Mouse (Mus musculus) heart, adult 11 months (tissue): ENCODE results near the gene Dst.
A peak's percentile ranks its signal among the peaks of the same experiment; 100 is the strongest.

Experiments used
- DNase-seq: peaks from one replicate; pipeline ENCODE4 v3.0.0; 2022

Gene Dst

DNA sequence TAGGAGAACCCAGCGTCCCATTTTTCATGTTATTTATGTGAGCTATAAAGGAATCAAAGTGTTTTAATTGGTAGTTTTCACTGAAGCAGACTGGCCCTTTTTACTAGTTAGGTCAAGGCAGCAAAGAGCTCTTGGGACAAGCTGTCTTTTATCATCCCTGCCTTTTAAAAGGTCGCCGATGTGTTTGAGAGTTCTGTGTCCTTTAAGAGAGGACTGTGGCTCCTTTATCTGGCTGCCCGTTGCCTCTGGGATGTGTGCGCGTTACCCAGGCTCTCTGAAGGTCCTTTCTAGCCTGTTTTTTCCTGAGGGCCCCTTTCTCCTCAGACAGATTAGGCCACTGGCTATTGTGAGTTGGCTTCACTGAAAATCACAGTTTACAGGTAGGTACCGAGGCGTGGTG lies 198.6 kb downstream of the Dst start:
- DNase-seq, result peak; percentile 85

DNA sequence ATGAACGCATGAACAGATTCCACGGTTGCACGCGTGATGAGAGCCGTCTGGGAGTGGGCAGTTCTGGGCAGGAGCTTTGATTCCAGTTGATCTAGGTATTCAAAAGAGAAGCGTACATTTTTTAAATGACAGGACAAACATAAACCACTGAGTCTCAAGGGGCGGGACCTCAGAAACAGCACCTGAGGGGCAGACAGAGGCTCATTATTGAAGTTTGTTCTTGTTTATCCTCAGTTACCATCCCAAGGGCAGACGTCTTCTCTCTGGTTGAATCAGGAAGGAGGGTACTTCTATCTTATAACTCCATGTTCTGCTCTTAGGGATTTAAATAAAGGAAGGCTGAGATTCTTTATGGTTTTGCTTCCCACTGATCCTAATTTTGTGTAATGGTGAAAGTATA lies 199.1 kb downstream of the Dst start:
- no peak for DNase-seq

DNA sequence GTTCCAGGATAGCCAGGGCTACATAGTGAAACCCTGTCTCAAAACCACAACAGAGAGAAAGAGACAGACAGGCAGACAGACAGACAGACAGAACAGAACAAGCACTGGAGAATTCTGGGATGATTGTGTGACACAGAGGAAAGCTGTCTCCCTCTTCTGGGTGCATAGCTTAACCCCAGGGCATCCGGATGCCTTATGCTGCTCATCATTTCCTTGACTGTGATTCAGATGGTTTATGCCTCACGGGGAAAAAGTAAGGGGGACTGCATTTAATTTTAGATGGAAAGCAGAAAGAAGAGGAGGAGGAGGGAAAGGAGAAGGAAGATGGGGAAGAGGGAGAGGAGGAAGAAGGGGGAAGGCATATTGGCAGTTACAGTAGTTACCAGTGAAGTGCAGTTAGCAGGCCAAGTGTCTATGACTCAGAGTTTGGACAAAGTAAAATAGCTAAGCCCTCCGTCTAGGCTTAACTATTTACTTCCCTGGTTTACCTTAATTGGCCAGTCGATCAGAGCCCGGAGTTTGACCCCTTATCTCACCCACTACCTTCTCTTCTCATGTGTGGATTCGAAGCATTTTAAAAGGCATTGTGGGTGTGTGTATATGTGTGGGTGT lies 201.7 kb downstream of the Dst start:
- DNase-seq, result no peak

DNA sequence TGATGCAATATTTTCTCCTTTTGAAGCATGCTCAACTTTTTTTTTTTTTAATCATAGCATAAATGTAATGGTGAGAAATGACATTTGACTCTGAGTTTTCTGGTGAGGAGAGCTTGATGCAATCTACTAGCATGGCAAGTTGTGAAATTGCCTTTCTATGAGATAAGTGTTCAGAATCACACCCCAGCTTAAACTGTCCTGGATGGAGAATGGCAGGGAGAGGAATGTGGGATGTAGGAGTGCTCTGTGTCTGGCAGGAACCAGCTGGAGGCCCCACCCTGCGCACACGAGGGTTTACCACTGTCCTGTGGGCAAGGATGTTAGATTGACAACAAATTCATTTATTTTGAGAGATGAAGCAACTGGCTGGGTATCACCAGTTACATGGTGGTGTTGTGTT lies 202.8 kb downstream of the Dst start:
- DNase-seq, result no peak

DNA sequence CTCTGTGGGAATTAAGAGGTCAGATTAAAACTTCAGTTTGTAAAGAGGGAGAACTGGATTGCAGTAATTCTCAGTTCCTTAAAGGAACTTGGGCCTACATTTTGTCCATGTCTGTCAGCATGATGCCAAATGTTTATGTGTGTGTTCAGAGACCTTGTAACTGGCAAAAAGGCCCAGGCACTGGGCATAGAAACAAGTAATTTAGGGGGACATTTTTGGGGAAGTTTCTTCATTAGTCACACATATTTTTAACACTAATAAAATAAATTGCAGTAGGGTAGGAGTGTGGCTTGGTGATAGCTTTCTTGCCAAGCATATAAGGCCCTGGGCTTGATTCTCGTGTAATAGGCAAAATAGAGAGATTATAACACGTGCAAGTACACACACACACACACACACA lies 203.9 kb downstream of the Dst start:
- DNase-seq, result no peak

DNA sequence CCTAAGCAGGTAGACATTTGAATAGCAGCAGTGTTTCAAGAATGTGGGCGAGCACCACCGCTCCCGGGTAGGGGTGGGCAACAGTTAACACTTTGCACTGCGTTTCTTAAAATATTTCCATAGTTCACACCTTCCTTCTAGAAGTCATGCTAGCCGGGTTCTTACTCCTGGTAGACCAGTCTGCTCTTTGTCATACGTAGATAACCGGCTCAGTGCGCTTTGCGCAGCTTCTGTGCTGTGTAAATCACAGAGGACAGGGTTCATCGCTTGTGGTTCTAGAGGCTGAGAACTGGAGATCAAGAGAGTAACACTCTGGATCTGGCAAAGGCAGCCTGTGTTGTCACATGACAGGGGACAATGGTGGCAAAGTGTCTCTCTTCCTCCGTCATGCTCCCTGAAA lies 208.4 kb downstream of the Dst start:
- DNase-seq, result no peak

DNA sequence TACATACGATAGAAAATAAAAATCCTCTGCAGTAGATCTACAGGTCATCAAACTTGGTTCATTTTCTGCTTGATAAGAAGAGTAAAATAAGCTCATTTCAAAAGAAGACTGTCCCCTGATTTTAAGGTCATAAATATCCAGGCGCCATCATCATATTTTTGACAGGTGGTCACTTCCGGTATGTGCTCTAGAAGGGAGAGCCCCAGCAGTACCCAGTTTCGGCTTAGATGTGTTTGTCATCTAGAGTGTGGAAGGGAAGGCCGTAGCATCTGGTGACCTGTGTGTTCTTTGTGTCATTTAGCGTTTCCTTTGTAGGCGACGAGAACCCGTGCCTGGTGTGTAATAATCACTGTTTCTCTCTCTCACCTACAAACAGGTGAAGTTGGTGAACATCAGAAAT lies 209.0 kb downstream of the Dst start:
- DNase-seq, result no peak

DNA sequence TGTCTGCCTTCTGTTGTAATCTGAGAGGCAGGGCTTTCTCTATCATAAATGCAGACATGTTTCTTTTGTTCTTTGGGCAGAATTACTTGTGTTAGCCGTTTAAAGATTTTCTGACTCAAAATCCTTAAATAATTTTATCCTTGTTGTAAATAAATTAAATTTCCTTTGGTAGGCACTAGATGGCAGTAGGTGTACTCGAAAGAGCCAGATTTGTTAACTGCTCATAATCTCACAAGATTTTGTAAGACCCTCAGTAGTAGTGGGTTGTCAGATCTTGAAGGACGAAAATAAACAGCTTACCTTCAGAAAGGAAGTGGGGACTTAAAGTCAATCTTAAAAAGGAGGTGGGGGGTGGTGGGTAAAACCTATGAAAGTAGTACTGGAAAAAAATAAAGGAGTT lies 209.7 kb downstream of the Dst start:
- no peak for DNase-seq

DNA sequence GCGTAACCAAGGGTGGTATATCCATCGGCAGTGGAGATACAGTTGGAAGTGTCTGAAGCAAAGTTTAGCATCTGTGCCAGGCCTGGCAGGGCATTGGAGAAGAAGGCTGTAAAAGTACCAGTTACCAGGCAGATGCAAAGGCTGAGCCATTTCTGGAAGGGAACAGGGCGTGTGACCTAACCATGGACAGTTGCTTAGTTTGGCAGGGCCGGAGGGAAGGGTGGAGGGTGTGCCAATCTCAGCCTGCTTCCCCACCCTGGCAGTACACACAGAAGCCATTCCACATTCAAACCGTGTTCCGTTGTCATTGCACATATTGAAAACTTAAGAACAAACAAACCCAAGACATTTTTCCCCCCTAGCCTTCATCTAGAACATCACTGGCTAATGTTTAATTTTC lies 212.0 kb downstream of the Dst start:
- DNase-seq, result peak; percentile 97

DNA sequence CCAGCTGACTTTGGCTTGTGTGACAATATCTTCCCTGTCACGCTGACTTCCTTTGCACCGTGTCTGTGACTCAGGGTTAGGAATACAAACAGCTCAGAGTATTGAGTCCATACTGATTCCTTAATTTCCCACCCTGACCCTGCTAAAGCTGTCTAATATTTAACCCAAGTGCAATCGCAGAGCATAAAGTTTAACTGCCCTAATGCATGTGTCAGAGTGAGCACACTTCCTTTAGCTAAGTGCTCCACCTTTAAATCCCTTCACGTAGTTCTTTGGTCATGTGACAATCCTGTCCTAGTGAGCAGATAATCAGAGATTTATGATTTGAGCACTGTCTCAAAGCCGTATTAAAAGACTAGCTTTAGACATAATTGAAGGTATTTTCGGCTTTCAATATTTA lies 212.6 kb downstream of the Dst start:
- no peak for DNase-seq

DNA sequence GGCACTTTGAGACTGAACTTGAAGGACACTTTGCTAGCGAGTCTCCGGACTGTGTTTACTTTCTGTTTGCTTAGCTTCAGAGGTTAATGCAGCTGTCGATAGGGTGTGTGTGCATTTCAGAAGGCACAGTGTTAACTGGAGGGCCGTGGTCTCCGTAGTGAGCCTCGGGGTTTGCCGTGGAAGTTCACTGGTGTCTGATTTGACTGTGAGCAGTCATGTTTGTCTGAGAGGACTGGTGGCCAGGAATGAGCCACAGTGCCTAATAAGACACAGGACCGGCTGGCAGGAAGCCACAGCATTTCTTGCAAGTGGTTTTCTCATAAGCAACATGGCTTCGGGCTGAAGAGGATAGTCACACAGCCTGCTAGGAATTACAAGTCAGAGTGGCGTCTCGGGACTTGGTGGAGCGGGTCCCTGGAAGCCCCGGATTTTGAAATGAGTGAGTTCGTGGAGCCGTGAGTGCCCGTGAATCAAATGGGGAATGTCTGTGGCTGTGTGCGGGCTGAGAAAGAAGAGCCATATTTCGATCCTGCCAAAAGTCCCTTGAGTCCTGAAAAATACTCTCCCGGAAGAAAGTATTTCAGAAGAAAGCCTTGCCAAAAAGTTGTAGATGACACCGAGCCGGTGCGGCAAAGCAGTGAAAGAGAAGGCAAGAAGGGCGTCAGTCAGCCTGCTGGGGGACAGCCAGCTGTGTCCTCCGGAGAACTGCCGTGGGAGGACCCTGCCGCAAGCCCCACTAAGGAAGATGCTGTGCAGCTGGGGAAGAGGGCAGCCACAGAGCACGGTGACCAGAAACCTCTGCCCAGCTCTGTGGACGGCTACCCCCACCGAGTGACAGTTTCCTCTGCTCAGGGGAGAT lies 213.4 kb downstream of the Dst start:
- peak; percentile 98 for DNase-seq

DNA sequence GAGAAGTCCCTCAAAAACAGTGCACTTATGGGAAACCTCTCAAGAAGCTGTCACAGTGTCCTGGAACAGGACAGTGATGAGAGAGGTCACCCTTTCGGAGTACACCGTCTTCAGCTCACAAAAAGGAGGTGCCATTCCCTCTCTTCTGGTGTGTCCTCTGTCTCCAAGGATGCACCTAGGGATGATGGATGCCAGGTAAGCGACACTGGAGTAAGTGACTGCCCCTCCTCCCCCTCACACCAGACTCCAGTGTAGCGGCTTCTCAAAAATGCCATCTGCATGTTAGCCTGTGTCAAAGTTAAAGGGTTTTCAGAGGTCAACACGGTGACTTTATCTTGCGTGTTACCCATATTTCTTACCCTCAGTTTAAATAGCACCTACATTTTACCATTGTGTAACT lies 214.2 kb downstream of the Dst start:
- DNase-seq, result no peak

DNA sequence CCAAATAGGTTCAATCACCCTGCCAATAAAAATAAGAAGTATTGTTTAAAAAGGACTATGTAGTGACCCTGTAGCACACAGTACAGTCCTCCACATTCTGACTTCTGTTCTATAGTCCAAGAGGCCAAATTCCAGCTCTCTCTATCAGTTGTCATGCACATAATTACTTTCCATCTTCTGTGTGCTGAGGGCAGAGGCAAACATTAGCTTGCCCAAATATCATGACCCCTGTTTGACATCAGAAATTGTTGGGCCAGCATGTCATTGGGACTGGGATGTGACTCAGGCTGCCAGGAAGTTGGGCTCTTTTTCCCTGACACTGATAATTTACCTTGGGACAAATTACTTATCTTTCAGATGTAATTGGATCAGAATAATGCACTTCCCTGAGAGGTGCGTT lies 214.9 kb downstream of the Dst start:
- peak; percentile 90 for DNase-seq

DNA sequence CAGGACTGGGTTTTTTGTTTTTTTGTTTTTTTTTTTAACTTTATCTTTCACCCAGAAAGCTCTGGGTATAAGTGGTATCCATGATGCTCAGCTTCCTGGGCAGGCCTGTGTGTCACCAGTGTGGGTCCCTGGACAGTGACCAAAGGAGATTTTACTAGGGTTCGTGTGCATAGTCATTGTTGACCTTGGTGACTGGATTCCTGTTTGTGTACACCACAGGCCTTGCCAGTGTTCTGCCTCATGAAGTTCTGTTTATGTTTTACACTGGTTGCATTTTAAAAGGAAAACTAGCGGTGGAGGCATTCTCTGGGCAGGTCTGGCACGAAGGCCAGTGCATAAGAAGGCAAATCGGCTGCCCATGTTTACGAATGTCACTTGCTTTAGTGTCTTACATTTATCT lies 215.3 kb downstream of the Dst start:
- DNase-seq, result peak; percentile 91

DNA sequence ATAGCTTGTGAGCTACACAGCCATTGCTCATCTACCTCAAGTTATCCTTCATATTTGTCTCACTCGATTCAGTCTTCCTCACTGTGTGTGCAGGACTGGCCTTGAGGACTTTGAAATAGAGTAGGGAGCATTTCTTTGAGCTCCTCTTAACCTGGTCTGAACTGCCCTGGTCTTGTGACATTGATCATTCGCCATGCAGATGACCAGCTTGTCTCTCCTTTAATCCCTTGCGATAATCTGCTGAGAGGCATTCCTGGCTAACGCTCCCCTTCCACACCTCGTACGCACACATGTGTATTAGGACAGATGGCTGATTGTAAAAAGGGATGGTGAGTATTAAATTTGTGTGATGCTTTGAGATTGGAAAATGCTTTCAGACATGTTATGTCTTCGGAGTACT lies 216.4 kb downstream of the Dst start:
- peak; percentile 61 for DNase-seq

DNA sequence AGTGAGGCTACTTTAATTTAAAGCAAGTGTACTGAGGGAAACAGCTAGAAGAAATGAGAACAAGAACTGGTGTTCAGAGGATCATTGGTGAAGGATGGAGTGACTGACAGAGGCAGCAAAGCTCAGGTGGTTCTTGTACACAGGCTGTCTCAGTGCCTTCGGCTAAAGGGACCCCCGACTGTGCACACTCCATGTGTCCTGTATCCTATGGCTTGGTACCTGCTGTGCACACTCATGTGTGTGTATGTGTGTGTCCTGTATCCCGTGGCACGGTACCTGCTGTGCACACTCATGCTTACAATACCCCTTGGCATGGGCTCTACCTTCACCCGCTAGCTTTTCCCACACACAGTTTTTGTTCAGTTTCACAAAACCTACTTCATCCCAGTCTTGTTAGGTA lies 217.1 kb downstream of the Dst start:
- peak; percentile 86 for DNase-seq

DNA sequence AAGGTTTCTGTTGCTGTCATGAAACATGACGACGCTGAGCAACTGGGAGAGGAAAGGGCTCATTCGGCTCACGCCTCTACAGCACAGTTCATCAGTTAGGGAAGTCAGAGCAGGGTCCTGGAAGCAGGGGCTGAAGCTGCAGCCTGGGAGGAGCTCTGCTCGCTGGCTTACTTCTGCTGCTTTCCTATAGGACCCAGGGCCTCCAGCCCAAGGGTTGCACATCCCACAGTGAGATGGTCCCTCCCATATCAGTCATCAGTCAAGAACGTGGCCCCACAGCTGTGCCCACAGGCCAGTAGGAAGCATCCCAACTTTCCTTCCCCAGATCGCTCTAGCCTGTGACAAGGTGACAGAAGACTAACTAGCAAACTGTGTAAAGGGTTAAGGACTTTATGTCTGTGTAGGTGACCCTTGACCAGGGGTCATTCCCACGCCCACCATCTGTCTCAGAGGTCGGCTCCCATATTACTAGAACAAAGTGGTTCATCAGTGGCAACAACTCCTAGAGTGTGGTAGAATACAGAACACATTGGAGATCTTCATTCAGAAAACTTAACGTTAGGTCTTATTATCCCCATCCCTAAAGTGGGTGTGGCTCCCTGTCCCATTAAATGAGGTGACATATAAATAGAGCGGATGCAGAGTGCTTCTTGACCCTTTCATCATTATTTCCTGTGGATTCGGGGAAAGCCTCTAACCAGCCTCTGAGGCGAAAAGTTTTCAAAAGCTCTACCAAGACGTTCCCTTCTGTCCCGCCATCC lies 219.9 kb downstream of the Dst start:
- peak; percentile 94 for DNase-seq

DNA sequence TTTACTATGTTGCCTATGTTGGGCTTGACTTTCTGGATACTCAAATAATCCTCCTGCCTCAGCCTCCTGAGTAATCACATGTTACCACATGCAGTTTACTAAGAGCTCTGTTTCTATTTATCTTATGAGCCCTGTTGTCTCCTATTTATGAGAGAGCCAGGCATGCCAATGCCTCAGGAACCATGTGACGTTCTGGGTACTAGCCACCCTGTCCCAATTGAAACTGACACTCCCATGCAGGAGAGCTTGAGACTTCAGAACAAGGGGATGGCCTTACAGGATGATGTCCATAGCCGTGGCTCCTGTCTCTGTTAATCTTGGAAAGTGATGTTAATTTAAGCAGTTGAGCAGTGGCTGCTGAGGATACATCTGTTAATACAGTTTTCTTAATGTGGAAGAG lies 220.8 kb downstream of the Dst start:
- peak; percentile 92 for DNase-seq

DNA sequence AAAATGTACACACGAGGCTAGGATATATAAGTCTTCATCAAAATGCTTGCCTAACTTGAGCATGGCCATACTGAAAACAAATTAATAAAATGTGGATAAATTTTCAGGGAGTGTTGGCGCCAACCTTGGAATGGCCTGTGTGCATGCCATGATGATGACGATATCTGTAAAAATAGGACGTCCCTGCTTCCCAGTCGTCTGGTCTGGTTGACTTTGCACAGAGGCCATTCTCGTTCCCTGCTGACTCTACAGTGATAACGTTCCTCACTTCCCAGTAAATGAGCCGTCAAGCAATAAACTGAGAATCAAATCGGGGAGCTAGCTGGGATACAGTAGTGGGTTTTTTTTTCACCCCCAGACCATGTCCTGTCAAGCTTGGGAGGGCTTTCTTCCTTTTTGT lies 221.7 kb downstream of the Dst start:
- DNase-seq, result peak; percentile 96

DNA sequence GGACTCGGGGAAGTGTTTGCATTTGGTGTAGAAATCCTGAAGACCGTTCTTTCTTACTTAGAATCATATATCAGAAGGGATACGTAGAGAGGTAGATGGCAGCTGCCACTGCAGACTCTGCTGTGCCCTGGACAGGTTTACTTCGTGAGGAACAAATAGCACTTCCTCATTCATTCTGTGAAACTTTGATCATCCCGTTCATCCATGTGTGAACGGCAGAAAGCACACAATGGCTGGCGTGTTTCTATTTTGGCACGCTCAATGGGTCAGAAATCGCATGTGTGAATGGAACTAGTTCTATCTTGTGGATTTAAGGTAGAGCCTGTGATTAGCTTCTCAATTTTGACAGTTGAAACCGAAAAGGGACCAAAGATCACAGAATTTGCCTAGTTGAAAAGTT lies 222.8 kb downstream of the Dst start:
- peak; percentile 73 for DNase-seq

DNA sequence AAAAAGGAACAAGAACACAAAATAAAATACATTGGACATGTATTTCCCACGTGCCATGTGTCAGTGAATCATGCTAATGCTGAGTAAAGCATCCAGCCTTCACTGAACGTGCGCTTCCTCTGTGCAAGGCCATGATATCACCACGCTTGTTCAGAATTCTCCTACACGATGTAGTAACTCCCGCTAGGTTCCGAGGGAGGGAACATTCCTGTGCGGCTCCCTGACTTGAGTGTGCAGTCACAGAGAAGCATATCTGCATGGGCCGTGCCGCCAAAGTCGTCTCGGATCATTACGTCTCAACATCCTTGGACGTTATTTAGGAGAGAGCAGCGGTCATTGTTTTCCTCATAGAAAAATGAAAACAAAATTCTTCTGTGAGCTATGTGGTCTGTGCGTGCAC lies 224.8 kb downstream of the Dst start:
- DNase-seq, result no peak

DNA sequence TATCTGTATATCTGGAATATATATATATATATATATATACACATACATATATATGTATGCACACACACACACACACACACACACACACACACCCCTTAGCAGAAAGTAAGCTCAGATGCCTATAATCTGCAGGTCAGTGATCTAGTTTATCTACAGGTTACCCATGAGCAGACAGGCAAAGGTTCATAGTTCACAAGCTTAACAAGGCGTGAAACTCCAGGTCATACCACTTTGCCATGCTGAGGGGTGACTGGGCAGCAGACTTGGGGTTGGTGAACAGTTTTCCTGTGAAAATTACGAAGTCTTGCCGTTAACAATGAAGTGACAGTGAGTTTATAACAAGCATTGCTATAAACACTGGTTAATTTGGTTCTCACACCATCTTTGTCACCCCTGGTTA lies 227.5 kb downstream of the Dst start:
- DNase-seq, result no peak

DNA sequence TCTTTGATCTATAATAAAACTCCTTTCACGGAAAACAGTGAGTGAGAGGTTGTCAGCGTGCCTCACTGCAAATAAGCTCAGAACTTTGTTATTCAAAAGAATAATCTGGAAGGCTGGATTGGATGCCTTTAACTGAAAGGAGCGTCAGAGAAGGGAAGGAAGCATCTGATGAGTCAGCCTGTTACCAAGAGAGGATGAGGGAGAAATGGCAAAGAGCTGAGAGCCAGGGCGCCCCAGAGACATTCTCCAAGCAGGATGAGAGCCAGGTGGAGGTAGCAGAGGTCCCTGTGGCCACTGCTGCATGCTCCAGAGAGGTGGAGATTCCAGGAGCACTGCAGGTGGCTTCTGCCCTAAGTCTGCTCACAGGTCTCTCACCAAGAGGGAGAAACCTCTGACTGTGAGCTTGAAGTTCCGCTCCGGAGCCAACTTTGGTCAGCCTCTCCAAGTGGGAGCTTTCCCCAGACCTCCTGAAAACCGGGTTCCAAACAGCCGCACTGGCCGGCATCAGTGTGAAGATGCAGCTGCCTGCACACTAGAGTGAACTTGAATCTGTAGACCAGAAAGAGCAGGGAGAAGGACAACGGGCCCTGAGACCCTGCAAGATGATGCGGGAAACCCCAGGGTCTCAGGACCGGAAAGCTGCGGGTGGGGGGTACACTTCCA lies 231.3 kb downstream of the Dst start:
- peak; percentile 90 for DNase-seq
